In genomic region chr1:119119863-119120569, GRCm38 (mm10) we compare ENCODE assay signal across 9 mouse cellular contexts.
A peak's percentile ranks its signal among the peaks of the same experiment; 100 is the strongest.
DNase-seq lines count a peak whose midpoint lies in the region; ATAC-seq and TF ChIP-seq lines count a peak whose summit lies in the region.
"Had no signal": no experiment of that assay in that cellular context is flagged by ENCODE, and none has a peak within 500 bp of the region (broad histone marks: within the 10 kb centered on the region; RNA-seq: fewer than 3 reads in every experiment).

No protein-coding gene starts in this region.

- DNase-seq in left cerebral cortex, adult 2 months (ENCODE audit: extremely low spot score in 1 of 2, low spot score in 2 of 2) = no peak
- no peak for DNase-seq in left cerebral cortex, adult 8-10 months (ENCODE audit: low spot score in 2 of 2)
- DNase-seq in MN1 (ENCODE audit: low spot score) = peak; percentile 28
- peak; percentile 68 for DNase-seq in embryo, embryonic 10 days (ENCODE audit: low spot score)
- DNase-seq in lung, postnatal 25 days (ENCODE audit: low spot score) = peak; percentile 12
- DNase-seq in cerebellum, adult 18-20 months = no peak
- no peak for DNase-seq in natural killer cell, adult 2 months (ENCODE audit: low spot score in 2 of 2)
- DNase-seq: heart, adult 2 months had no signal

- ATAC-seq in megakaryocyte, adult 5-6 weeks (ENCODE audit: poor library complexity, severe bottlenecking) = no peak

- intact Hi-C loops in left cerebral cortex, adult 2 months (cut with DNase I) = no loop called here

- H3K27ac ChIP-seq in left cerebral cortex, adult 2 months = no peak overlapping the region
- H3K27ac ChIP-seq: heart, adult 2 months had no signal

- no peak overlapping the region for H3K4me3 ChIP-seq in left cerebral cortex, adult 2 months
- H3K4me3 ChIP-seq: heart, adult 2 months had no signal

- peak; percentile 12 for TF ChIP-seq CTCF in left cerebral cortex, adult 2 months (IDR thresholded peaks at IDR 0.05)

Comparison
In these comparisons a context has a peak if more than half of its experiments do, and no peak if none do; other contexts are left out.
1. DNase-seq: peak in MN1 (single experiment), embryo, embryonic 10 days (single experiment) and lung, postnatal 25 days (single experiment); none in left cerebral cortex, adult 2 months (0 of 2), left cerebral cortex, adult 8-10 months (0 of 2), cerebellum, adult 18-20 months (0 of 2) and natural killer cell, adult 2 months (0 of 2).